Mouse (Mus musculus): Measurements from ENCODE around the gene Sox14. TPM values are rescaled to one million over a fixed set of nuclear protein-coding genes. Genes with fewer than 3 reads are reported as not detected.
A peak's percentile ranks its signal among the peaks of the same experiment; 100 is the strongest.

Sox14 gene
- polyA plus RNA-seq (2015; fragmentation: Nextera tagmentation; extraction: Ambion mirVana) = not detected in 2 replicates

DNA sequence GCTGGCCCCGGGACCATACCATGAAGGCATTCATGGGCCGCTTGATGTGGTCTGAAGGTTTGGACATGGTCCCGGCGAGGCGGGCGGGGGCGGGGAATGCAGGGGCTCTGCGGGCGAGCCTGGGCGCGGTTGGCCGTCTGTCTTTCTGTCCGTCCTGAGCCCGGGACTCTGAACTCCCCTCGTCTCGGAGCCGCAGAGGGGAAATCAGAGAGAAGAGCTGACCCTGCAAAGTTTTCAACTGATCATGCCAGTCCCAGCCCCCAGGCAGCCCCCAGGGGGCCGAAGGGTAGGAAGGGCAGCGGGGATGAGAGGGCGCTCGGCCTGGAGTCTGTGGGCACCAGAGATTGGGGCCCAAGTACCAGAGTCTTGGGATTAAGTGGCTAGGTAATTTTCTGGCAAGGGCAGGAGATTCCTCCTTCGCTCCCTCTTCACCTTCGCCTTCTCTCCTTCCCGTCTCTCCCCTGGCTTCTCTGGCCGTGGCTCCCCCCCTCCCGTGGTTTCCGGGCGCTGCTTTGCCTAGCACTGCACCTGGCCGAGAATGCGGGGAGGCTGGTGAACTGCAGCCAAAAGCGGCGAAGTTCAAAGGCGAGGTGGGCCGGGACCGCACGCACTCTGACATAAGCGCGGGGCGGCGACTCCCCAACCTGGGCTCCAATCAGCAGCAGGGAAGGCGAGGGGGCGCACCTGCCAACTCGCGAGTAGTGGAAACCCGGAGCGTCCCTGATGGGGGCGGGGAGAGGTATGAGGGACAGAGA, at the start of gene Sox14:
Gene Sox14, minus strand, starts transcription at position 553 of the 755 bp plus-strand sequence.
- Histone ChIP-seq H3K4me2 (ENCODE audit: low read depth, low read length) (peak within 1 kb of the TSS; percentile 50), H3K9me3 (ENCODE audit: control insufficient read depth, low read length) (no peaks in the 10 kb centered on the region), H3K9ac (ENCODE audit: low read length) (no peak within 1 kb of the TSS), H3K4me3 (ENCODE audit: low read length) (peak within 1 kb of the TSS; percentile 25), H3K27me3 (ENCODE audit: control insufficient read depth, insufficient read depth, low read depth, low read length) (peaks cover 92% of the 10 kb centered on the region), H3K36me3 (ENCODE audit: control insufficient read depth, insufficient read depth, low read length) (no peaks in the 10 kb centered on the region), H3K27ac (ENCODE audit: low read length) (no peak within 1 kb of the TSS), H3K4me1 (replicated peaks; ENCODE audit: control insufficient read depth, insufficient read depth, low read length) (peaks cover 10% of the 10 kb centered on the region; the same call in 1 of the 2 replicates)
- peak; percentile 49 for ATAC-seq (ENCODE audit: low read depth)
- 1% methylated on average over 47 of the region's 47 CpGs for WGBS

DNA sequence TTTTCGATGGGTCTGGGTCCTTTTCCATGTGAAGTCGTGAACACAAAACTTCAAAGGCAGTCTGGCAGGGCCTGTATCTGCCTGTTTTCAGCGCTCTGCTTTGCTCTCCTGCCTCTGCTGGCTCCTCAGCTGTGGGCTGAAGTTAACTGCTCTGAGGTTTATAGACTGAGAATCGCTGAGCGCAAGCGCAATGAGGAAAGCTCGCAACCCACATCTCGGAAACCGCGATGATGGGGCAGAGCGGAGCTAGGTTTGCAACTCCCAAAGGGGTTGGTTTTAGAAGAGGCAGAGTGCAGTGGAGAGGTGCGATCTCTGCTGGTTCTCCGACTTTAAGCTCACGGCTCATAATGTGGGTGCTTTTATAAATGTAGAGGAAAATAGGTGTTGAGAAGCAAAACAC, 3.3 kb upstream of the Sox14 start:
- no peaks in the 10 kb centered on the region for H3K9me3 ChIP-seq (ENCODE audit: control insufficient read depth, low read length)
- no peak overlapping the region for H3K4me3 ChIP-seq (ENCODE audit: low read length)
- H3K4me1 ChIP-seq (replicated peaks; ENCODE audit: control insufficient read depth, insufficient read depth, low read length) = peaks cover 10% of the 10 kb centered on the region; the same call in 1 of the 2 replicates
- peaks cover 64% of the 10 kb centered on the region for H3K27me3 ChIP-seq (ENCODE audit: control insufficient read depth, insufficient read depth, low read depth, low read length)
- ATAC-seq (ENCODE audit: low read depth) = no peak
- no peak overlapping the region for H3K27ac ChIP-seq (ENCODE audit: low read length)
- H3K36me3 ChIP-seq (ENCODE audit: control insufficient read depth, insufficient read depth, low read length) = no peaks in the 10 kb centered on the region
- H3K4me2 ChIP-seq (ENCODE audit: low read depth, low read length) = no peak overlapping the region
- H3K9ac ChIP-seq (ENCODE audit: low read length) = no peak overlapping the region
- WGBS = 4% methylated on average over 14 of the region's 14 CpGs

DNA sequence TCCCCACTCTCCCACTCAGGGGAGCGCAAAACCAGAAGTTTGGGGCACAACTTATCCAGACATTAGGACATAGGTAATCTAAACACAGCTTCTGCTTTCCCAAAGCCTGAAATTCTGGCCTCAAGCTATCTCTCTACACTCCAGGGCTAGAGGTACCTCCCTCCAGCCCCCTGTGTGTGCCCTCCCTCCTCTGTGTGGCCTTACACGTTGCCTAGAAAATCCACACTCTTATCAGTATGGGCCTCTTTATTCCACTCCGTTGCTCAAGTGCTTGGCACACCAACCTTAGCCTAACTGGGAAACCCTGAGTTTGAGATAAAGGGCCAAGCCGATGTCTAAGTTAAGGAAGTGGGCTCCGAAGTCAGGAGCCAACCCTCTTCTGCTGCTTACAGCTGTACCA, 2.6 kb upstream of the Sox14 start:
- no peaks in the 10 kb centered on the region for H3K9me3 ChIP-seq (ENCODE audit: control insufficient read depth, low read length)
- H3K27me3 ChIP-seq (ENCODE audit: control insufficient read depth, insufficient read depth, low read depth, low read length) = peaks cover 70% of the 10 kb centered on the region
- H3K4me2 ChIP-seq (ENCODE audit: low read depth, low read length) = no peak overlapping the region
- peaks cover 10% of the 10 kb centered on the region; the same call in 1 of the 2 replicates for H3K4me1 ChIP-seq (replicated peaks; ENCODE audit: control insufficient read depth, insufficient read depth, low read length)
- no peak overlapping the region for H3K27ac ChIP-seq (ENCODE audit: low read length)
- WGBS = 7% methylated on average over 5 of the region's 5 CpGs
- ATAC-seq (ENCODE audit: low read depth) = peak; percentile 82
- no peaks in the 10 kb centered on the region for H3K36me3 ChIP-seq (ENCODE audit: control insufficient read depth, insufficient read depth, low read length)
- H3K4me3 ChIP-seq (ENCODE audit: low read length) = no peak overlapping the region
- H3K9ac ChIP-seq (ENCODE audit: low read length) = no peak overlapping the region

DNA sequence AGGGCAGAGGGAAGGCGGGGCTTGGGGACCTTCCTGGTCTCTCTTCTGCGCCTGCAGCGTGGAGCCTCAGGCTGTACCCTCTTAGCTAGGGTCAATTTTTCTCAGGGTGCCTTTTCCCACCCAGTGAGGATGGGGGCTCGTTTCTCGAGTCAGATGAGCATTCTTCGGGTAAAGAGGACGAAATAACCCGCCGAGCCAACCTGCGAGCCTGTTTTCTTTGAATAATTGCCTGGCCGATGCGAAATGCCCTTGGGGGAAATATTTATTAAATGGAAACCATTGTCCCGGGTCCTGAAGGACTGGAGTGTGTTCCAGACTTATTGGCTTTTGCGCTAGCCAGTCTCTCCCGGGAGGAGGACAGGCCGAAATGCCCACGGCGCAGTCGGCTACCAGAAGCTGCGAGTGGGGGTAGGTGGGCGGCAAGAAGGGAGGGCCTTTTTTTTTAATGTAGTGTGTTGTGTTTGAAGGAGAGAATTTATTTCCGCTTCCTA, 1.1 kb upstream of the Sox14 start:
- WGBS = 3% methylated on average over 22 of the region's 22 CpGs
- Histone ChIP-seq H3K9ac (ENCODE audit: low read length) (no peak overlapping the region), H3K27me3 (ENCODE audit: control insufficient read depth, insufficient read depth, low read depth, low read length) (peaks cover 85% of the 10 kb centered on the region), H3K4me2 (ENCODE audit: low read depth, low read length) (no peak overlapping the region), H3K36me3 (ENCODE audit: control insufficient read depth, insufficient read depth, low read length) (no peaks in the 10 kb centered on the region), H3K27ac (ENCODE audit: low read length) (no peak overlapping the region), H3K4me3 (ENCODE audit: low read length) (no peak overlapping the region), H3K9me3 (ENCODE audit: control insufficient read depth, low read length) (no peaks in the 10 kb centered on the region), H3K4me1 (replicated peaks; ENCODE audit: control insufficient read depth, insufficient read depth, low read length) (peaks cover 10% of the 10 kb centered on the region; the same call in 1 of the 2 replicates)
- no peak for ATAC-seq (ENCODE audit: low read depth)

DNA sequence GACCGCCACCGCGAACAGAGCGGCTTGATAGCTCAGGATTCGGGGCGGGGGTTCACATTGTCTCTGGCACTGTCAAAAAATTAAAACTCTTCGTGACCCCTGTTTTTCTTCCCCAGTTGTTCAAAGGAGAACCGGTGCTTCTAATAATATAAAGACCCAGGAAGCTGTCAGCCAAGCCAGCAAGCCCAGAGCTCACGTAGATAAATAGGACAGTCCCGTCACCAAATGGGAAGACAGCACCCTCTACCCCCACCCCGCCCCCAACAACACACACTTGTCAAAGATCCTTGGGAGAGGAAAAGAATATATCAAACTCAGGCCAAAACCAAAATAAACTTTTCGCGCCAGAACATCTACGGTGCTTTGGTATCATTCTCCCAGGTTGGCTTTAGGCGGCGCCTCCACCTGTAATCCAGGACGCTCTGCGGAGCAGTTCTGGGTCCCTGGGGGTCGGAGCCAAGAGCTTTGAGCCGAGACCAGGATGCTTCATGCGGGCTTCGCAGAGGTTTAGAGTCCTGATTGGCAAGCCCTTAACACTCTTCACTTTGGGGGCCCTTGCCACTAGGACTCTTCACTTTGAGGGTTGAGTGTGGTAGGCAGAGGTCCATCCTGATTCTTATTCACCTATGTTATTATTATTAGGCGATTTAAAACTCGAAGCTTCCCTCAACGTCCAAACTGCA, 544 bp upstream of the Sox14 start:
- H3K9ac ChIP-seq (ENCODE audit: low read length) = no peak overlapping the region
- H3K27ac ChIP-seq (ENCODE audit: low read length) = no peak overlapping the region
- H3K9me3 ChIP-seq (ENCODE audit: control insufficient read depth, low read length) = no peaks in the 10 kb centered on the region
- peak overlapping the region; percentile 50 for H3K4me2 ChIP-seq (ENCODE audit: low read depth, low read length)
- peaks cover 87% of the 10 kb centered on the region for H3K27me3 ChIP-seq (ENCODE audit: control insufficient read depth, insufficient read depth, low read depth, low read length)
- no peaks in the 10 kb centered on the region for H3K36me3 ChIP-seq (ENCODE audit: control insufficient read depth, insufficient read depth, low read length)
- no peak for ATAC-seq (ENCODE audit: low read depth)
- peak overlapping the region; percentile 25 for H3K4me3 ChIP-seq (ENCODE audit: low read length)
- peaks cover 10% of the 10 kb centered on the region; the same call in 1 of the 2 replicates for H3K4me1 ChIP-seq (replicated peaks; ENCODE audit: control insufficient read depth, insufficient read depth, low read length)
- WGBS = 1% methylated on average over 25 of the region's 25 CpGs

DNA sequence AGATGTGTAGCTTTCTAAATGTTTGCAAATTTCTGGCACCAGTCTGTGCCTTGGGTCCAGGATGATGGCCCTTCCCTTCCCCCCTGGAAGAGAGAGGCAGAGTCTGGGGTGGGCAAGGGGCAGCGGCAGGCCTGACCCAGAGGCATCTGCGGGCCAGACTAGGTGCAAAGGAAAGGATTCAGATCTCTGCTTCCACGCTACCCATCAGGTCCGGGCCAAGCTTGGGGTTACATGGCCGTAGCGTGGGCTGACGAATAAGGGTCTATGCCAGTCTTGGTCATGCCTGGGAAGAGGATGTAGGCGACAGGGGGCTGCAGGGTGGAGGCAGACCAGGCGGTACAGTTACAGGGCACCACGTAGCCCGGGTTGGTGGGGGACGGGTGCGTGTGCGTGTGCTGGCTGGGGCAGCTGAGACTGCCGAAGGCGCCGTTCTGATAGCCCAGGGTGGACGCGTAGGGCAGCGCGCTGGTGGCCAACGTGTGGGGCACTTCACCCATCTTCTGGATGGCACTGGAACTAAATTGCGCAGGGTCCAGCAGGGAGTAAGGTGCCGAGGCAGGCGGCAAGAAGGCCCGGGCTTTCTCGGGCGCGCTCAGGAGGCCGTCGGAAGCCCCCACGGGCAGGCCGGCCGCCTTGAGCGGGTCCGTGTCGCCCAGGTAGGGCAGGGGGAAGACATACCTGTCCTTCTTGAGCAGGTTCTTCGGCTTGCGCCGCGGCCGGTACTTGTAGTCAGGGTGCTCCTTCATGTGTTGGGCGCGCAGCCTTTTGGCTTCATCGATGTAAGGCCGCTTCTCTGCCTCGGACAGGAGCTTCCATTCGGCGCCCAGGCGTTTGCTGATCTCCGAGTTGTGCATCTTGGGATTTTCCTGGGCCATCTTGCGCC, 994 bp downstream of the Sox14 start:
- Histone ChIP-seq H3K4me1 (replicated peaks; ENCODE audit: control insufficient read depth, insufficient read depth, low read length) (peaks cover 10% of the 10 kb centered on the region; the same call in 1 of the 2 replicates), H3K27ac (ENCODE audit: low read length) (no peak overlapping the region), H3K4me3 (ENCODE audit: low read length) (peak overlapping the region; percentile 25), H3K36me3 (ENCODE audit: control insufficient read depth, insufficient read depth, low read length) (no peaks in the 10 kb centered on the region), H3K4me2 (ENCODE audit: low read depth, low read length) (peak overlapping the region; percentile 50), H3K27me3 (ENCODE audit: control insufficient read depth, insufficient read depth, low read depth, low read length) (peaks cover 97% of the 10 kb centered on the region), H3K9ac (ENCODE audit: low read length) (no peak overlapping the region), H3K9me3 (ENCODE audit: control insufficient read depth, low read length) (no peaks in the 10 kb centered on the region)
- no peak for ATAC-seq (ENCODE audit: low read depth)
- WGBS = 3% methylated on average over 51 of the region's 52 CpGs

DNA sequence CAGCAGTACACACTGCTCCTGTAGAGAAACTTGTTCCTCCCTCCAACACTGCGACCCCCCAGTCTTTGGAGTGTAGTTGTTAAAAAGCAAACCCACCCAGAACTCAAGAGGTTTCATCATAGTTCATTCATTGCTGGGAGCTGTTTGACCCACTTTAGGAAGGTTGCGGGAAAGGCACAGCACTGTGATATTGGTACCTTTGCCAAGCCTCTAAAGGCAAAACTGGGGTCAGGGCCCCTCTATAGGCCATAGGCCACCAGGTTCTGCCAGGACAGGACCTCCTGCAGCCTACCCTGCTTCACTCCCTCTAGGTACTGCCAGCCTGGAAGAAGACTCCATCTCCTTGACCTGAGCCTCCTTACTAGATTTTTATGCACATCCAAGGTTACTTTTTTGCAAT, 2.2 kb downstream of the Sox14 start:
- H3K4me1 ChIP-seq (replicated peaks; ENCODE audit: control insufficient read depth, insufficient read depth, low read length) = peaks cover 12% of the 10 kb centered on the region; the same call in 1 of the 2 replicates
- H3K9me3 ChIP-seq (ENCODE audit: control insufficient read depth, low read length) = no peaks in the 10 kb centered on the region
- H3K27me3 ChIP-seq (ENCODE audit: control insufficient read depth, insufficient read depth, low read depth, low read length) = peaks cover 99% of the 10 kb centered on the region
- no peak overlapping the region for H3K4me3 ChIP-seq (ENCODE audit: low read length)
- ATAC-seq (ENCODE audit: low read depth) = no peak
- no peaks in the 10 kb centered on the region for H3K36me3 ChIP-seq (ENCODE audit: control insufficient read depth, insufficient read depth, low read length)
- H3K4me2 ChIP-seq (ENCODE audit: low read depth, low read length) = no peak overlapping the region
- 2% methylated on average over 2 of the region's 2 CpGs for WGBS
- H3K27ac ChIP-seq (ENCODE audit: low read length) = no peak overlapping the region
- no peak overlapping the region for H3K9ac ChIP-seq (ENCODE audit: low read length)

DNA sequence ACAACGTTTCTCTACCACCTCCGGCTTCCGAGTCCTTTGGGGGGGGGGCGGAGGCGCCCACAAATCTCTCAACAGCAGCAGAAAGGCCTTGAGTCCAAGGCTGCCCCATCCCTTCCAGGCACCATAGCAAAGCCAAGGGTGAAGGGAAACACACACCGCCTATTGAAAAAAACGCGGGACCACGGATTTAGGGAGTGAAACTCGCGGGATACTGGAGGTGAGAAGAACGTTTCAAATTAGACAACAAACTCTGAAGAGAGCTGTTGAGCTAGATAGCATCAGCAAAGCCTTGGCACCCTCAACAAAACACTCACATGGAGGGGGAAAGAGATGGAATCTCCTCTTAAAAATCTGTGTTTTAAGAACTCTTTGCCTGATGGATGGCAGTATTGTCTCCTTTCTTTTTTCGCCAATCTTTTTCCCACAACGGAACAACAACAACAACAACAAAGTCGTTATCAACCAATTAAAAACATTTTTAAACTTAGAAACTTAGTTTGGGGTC, 2.8 kb downstream of the Sox14 start:
- peaks cover 97% of the 10 kb centered on the region for H3K27me3 ChIP-seq (ENCODE audit: control insufficient read depth, insufficient read depth, low read depth, low read length)
- ATAC-seq (ENCODE audit: low read depth) = no peak
- H3K4me2 ChIP-seq (ENCODE audit: low read depth, low read length) = no peak overlapping the region
- no peaks in the 10 kb centered on the region for H3K36me3 ChIP-seq (ENCODE audit: control insufficient read depth, insufficient read depth, low read length)
- WGBS = under 1% methylated on average over 15 of the region's 15 CpGs
- no peak overlapping the region for H3K27ac ChIP-seq (ENCODE audit: low read length)
- H3K9me3 ChIP-seq (ENCODE audit: control insufficient read depth, low read length) = no peaks in the 10 kb centered on the region
- peaks cover 15% of the 10 kb centered on the region; the same call in 1 of the 2 replicates for H3K4me1 ChIP-seq (replicated peaks; ENCODE audit: control insufficient read depth, insufficient read depth, low read length)
- no peak overlapping the region for H3K9ac ChIP-seq (ENCODE audit: low read length)
- H3K4me3 ChIP-seq (ENCODE audit: low read length) = no peak overlapping the region
